Mouse (Mus musculus): ENCODE measurements at regions not wholly inside any gene's neighbourhood (a gene's known extent, or its start where the extent isn't known, plus 50 kb on each side); places are given as distances from the start of the nearest gene placed in this dataset.

DNA sequence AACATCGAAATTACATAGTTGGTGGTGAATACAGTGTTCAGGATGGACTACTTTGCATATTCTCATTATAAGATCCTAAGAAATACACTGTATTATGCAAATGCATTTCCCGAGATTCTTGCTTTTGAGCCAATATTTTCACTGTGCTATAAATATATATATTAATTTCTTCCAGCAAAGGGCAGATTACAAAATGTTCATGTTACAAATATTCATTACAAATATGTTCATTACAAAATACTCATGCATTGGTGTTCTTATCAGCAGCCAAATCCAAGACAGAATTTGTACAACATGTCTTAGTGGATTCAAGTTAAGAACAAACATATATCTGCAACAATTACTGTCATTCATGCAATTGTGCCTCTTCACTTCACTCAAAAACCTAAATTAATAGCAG lies 828.1 kb upstream of the Alcam start:
- in situ Hi-C loops (cut with MboI; ENCODE audit: low pct_ligation_motif_present, low pct_unique_long_range_greater_than_20kb, low sequenced_read_pairs) (no loop called here), dilution Hi-C loops (cut with MboI; ENCODE audit: extremely low pct_ligation_motif_present, extremely low pct_unique_long_range_greater_than_20kb, low sequenced_read_pairs) (no loop called here)
- Histone ChIP-seq H3K4me3 (replicated peaks in 1 of 3; ENCODE audit: low read depth in 2 of 3, low read length in 2 of 3, poor library complexity in 1 of 3) (no peak overlapping the region), H3K36me3 (replicated peaks in 1 of 2; ENCODE audit: control insufficient read depth in 1 of 2, insufficient read depth in 1 of 2, low read length in 1 of 2) (no peaks in the 10 kb centered on the region), H3K27ac (ENCODE audit: insufficient read depth, low read depth) (no peak overlapping the region), H3K4me1 (ENCODE audit: control insufficient read depth in 1 of 2, insufficient read depth in 2 of 2) (no peaks in the 10 kb centered on the region), H3K27me3 (replicated peaks) (no peaks in the 10 kb centered on the region), H3K9ac (ENCODE audit: insufficient read depth, low read depth) (no peak overlapping the region), H3K79me2 (replicated peaks; ENCODE audit: control insufficient read depth, extremely low read depth, insufficient read depth, poor library complexity, severe bottlenecking) (no peaks in the 10 kb centered on the region), H3K4me2 (ENCODE audit: insufficient read depth, low read depth, poor library complexity, severe bottlenecking) (no peak overlapping the region), H3K9me3 (replicated peaks; ENCODE audit: low read length) (no peaks in the 10 kb centered on the region)
- TF ChIP-seq TBP (conservative IDR thresholded peaks at IDR 0.05; ENCODE audit: low read depth, low read length) (no peak), MEF2A (IDR thresholded peaks at IDR 0.05; ENCODE audit: borderline replicate concordance, low read depth, low read length) (no peak), NELFE (IDR thresholded peaks at IDR 0.05; ENCODE audit: low read depth, low read length) (no peak)
- no peak for DNase-seq (ENCODE audit: extremely low read depth)

DNA sequence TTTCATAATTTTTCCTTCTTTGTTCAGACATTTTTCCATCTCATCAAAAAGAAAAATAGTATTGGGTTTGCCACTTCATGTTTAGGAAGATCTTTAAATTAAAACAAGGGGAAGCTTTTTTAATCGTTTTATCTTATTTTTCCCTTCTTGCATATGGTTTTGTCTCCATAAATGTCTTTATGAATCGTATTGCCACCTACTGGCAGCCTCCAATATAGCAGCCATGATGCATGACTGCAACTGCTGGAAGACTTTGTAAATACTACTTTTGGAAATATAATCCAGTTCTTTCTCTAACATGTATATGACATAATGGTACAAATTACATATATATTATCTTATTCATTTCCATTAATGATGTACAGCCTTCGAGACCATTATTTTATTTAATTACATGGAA lies 812.2 kb upstream of the Alcam start:
- peak; percentile 81 for DNase-seq (ENCODE audit: extremely low read depth)
- dilution Hi-C loops (cut with MboI; ENCODE audit: extremely low pct_ligation_motif_present, extremely low pct_unique_long_range_greater_than_20kb, low sequenced_read_pairs) = no loop called here
- in situ Hi-C loops (cut with MboI; ENCODE audit: low pct_ligation_motif_present, low pct_unique_long_range_greater_than_20kb, low sequenced_read_pairs) = no loop called here
- Histone ChIP-seq H3K4me2 (ENCODE audit: insufficient read depth, low read depth, poor library complexity, severe bottlenecking) (no peak overlapping the region), H3K9me3 (replicated peaks; ENCODE audit: low read length) (no peaks in the 10 kb centered on the region), H3K27ac (ENCODE audit: insufficient read depth, low read depth) (no peak overlapping the region), H3K4me3 (replicated peaks in 1 of 3; ENCODE audit: low read depth in 2 of 3, low read length in 2 of 3, poor library complexity in 1 of 3) (no peak overlapping the region), H3K36me3 (replicated peaks in 1 of 2; ENCODE audit: control insufficient read depth in 1 of 2, insufficient read depth in 1 of 2, low read length in 1 of 2) (no peaks in the 10 kb centered on the region), H3K27me3 (replicated peaks) (no peaks in the 10 kb centered on the region), H3K79me2 (replicated peaks; ENCODE audit: control insufficient read depth, extremely low read depth, insufficient read depth, poor library complexity, severe bottlenecking) (no peaks in the 10 kb centered on the region), H3K9ac (ENCODE audit: insufficient read depth, low read depth) (no peak overlapping the region), H3K4me1 (ENCODE audit: control insufficient read depth in 1 of 2, insufficient read depth in 2 of 2) (no peaks in the 10 kb centered on the region)
- TF ChIP-seq CTCF (conservative IDR thresholded peaks at IDR 0.05 in 1 of 2, IDR thresholded peaks at IDR 0.05 in 1 of 2; ENCODE audit: low read depth in 2 of 2, low read length in 2 of 2) (peak in 1 of 2 experiments; percentile 82; a peak in 3 of 4 replicates), UBTF (IDR thresholded peaks at IDR 0.05; ENCODE audit: low read depth, low read length) (no peak), ZC3H11A (IDR thresholded peaks at IDR 0.05; ENCODE audit: low read depth, low read length) (peak; percentile 35; the same call in 1 of the 2 replicates), SMC3 (IDR thresholded peaks at IDR 0.05; ENCODE audit: low read depth, low read length) (peak; percentile 73), RAD21 (IDR thresholded peaks at IDR 0.05; ENCODE audit: low read depth, low read length) (peak; percentile 82)

DNA sequence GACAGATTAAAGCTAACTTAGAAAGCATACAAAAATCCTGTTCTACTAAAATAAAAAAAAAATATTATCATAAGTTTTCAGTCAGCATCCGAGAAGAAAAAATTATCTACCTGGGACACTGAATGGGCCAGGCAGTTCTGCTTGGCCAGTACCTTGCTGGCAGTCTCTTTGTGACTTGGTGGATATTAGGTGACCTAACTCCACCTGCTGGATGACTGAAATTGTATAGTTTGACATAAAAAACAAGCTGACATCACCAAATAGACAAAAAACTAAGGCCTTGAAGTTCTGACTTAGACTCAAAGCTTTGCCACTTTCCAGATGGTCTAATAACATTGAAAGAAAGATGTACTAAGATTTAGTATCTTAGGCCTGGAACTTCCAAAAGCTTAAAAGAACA lies 791.5 kb upstream of the Alcam start:
- H3K4me3 ChIP-seq (replicated peaks in 1 of 3; ENCODE audit: low read depth in 2 of 3, low read length in 2 of 3, poor library complexity in 1 of 3) = no peak overlapping the region
- H3K27me3 ChIP-seq (replicated peaks) = no peaks in the 10 kb centered on the region
- no peaks in the 10 kb centered on the region for H3K36me3 ChIP-seq (replicated peaks in 1 of 2; ENCODE audit: control insufficient read depth in 1 of 2, insufficient read depth in 1 of 2, low read length in 1 of 2)
- no peak overlapping the region for H3K4me2 ChIP-seq (ENCODE audit: insufficient read depth, low read depth, poor library complexity, severe bottlenecking)
- TF ChIP-seq TCF12 (IDR thresholded peaks at IDR 0.05; ENCODE audit: low read depth, low read length) = no peak
- no peak for TF ChIP-seq MAZ (IDR thresholded peaks at IDR 0.05; ENCODE audit: low read depth, low read length)
- no peak for TF ChIP-seq HCFC1 (IDR thresholded peaks at IDR 0.05; ENCODE audit: low read depth, low read length)
- TF ChIP-seq POLR2AphosphoS2 (IDR thresholded peaks at IDR 0.05; ENCODE audit: low read depth, low read length) = no peak
- TF ChIP-seq BHLHE40 (IDR thresholded peaks at IDR 0.05; ENCODE audit: low read depth, low read length) = no peak
- peak; percentile 32 for TF ChIP-seq SMC3 (IDR thresholded peaks at IDR 0.05; ENCODE audit: low read depth, low read length)
- TF ChIP-seq CTCF (conservative IDR thresholded peaks at IDR 0.05 in 1 of 2, IDR thresholded peaks at IDR 0.05 in 1 of 2; ENCODE audit: low read depth in 2 of 2, low read length in 2 of 2) = peak in 1 of 2 experiments; percentile 39; a peak in 1 of 4 replicates
- no peak for TF ChIP-seq ZNF384 (IDR thresholded peaks at IDR 0.05; ENCODE audit: low read depth, low read length)
- no peak for TF ChIP-seq ELF1 (IDR thresholded peaks at IDR 0.05; ENCODE audit: low read depth, low read length)
- no peak for TF ChIP-seq PAX5 (IDR thresholded peaks at IDR 0.05; ENCODE audit: low read length)
- peak; percentile 53 for TF ChIP-seq RAD21 (IDR thresholded peaks at IDR 0.05; ENCODE audit: low read depth, low read length)
- dilution Hi-C loops (cut with MboI; ENCODE audit: extremely low pct_ligation_motif_present, extremely low pct_unique_long_range_greater_than_20kb, low sequenced_read_pairs) (no loop called here), in situ Hi-C loops (cut with MboI; ENCODE audit: low pct_ligation_motif_present, low pct_unique_long_range_greater_than_20kb, low sequenced_read_pairs) (loop anchor here (25.0 kb wide), 2 partner anchors 783 to 1033 kb away; partner anchors contain the start of gene Alcam)
- H3K9ac ChIP-seq (ENCODE audit: insufficient read depth, low read depth) = no peak overlapping the region
- H3K79me2 ChIP-seq (replicated peaks; ENCODE audit: control insufficient read depth, extremely low read depth, insufficient read depth, poor library complexity, severe bottlenecking) = no peaks in the 10 kb centered on the region
- H3K27ac ChIP-seq (ENCODE audit: insufficient read depth, low read depth) = no peak overlapping the region
- H3K4me1 ChIP-seq (ENCODE audit: control insufficient read depth in 1 of 2, insufficient read depth in 2 of 2) = no peaks in the 10 kb centered on the region
- H3K9me3 ChIP-seq (replicated peaks; ENCODE audit: low read length) = no peaks in the 10 kb centered on the region
- peak; percentile 16 for DNase-seq (ENCODE audit: extremely low read depth)
